Mouse (Mus musculus) Patski (cell line): ENCODE results near the gene Tom1l2. TPM values are rescaled to one million over a fixed set of nuclear protein-coding genes. Genes with fewer than 3 reads are reported as not detected.

ENCODE experiments used
- ATAC-seq: fragments of 100-300 bp; one replicate; pipeline ENCODE4 v1.8.0; 2021
- CTCF ChIA-PET: fragments of 350-600 bp; sonication (Branson Sonifier 250); formaldehyde crosslinking; loops from one replicate; lab custom pipeline; 2022; ENCODE audit warnings: inconsistent platforms; lab: Charles Lee
- POLR2A ChIA-PET: fragments of 350-600 bp; sonication (Branson Sonifier 250); formaldehyde crosslinking; loops from one replicate; lab custom pipeline; 2022; ENCODE audit warnings: antibody characterized with exemption, inconsistent platforms; lab: Charles Lee
- DNase-seq: peaks from one replicate; pipeline ENCODE4 v3.0.0-alpha.2; 2011; ENCODE audit warnings: low read depth, low spot score
- H3K27me3 ChIP-seq: fragments of 371-371 bp; one replicate; pipeline ENCODE4 v1.5.1; 2021
- CTCF ChIP-seq: fragments of 100-300 bp; IDR thresholded peaks from one replicate; pipeline ENCODE4 v1.5.1; 2021
- in situ Hi-C: fragments of 300-500 bp; cut with MboI; formaldehyde crosslinking; loops from 3 replicates; pipeline ENCODE4 v1.11.1; 2018; ENCODE audit warnings: low pct_unique_long_range_greater_than_20kb, mixed read lengths
- polyA plus RNA-seq: library from polyadenylated mRNA; unstranded; gene quantifications from one replicate; pipeline ENCODE4 v1.2.3, GENCODE M21; 2021

The Tom1l2 gene
- polyA plus RNA-seq, 1 experiment from 2014 or later: 55.5 TPM

- ChIA-PET POLR2A (interaction anchor here (0.7 kb wide), 1 partner anchor 29 kb away, joined by 3 read pairs; no protein-coding TSS in a partner anchor), CTCF (interaction anchor here (0.8 to 2.9 kb wide), 5 partner anchors 14 to 109 kb away, joined by 3 to 11 read pairs (median 5); partner anchors contain the start of genes Drc3 and Tom1l2)
- DNase-seq (no peak), ATAC-seq (no peak)
- no peak for TF ChIP-seq CTCF
- in situ Hi-C loops: loop anchor here (5.0 kb wide), 1 partner anchor 104 kb away; no protein-coding TSS in a partner anchor
- no peaks in the 10 kb centered on the region for H3K27me3 ChIP-seq
These were observed 44.1 kb downstream of the Tom1l2 start for GRCm38 (mm10) chr11:60308506-60309116.

GRCm38 (mm10) chr11:60308061-60308460, 44.6 kb downstream of the Tom1l2 start:
- DNase-seq: no peak
- in situ Hi-C loops: loop anchor here (5.0 kb wide), 1 partner anchor 104 kb away; no protein-coding TSS in a partner anchor
- POLR2A ChIA-PET: no interaction called here
- no peaks in the 10 kb centered on the region for H3K27me3 ChIP-seq
- ATAC-seq: no peak
- CTCF ChIA-PET: interaction anchor here (0.8 to 2.9 kb wide), 8 partner anchors 9 to 265 kb away, joined by 3 to 11 read pairs (median 4); partner anchors contain the start of genes Drc3 and Tom1l2
- no peak for TF ChIP-seq CTCF

GRCm38 (mm10) chr11:60307375-60307825, 45.3 kb downstream of the Tom1l2 start:
- no peak for ATAC-seq
- POLR2A ChIA-PET: no interaction called here
- H3K27me3 ChIP-seq: no peaks in the 10 kb centered on the region
- no peak for DNase-seq
- in situ Hi-C loops: loop anchor here (5.0 kb wide), 1 partner anchor 105 kb away; no protein-coding TSS in a partner anchor
- TF ChIP-seq CTCF: peak; percentile 81
- CTCF ChIA-PET: interaction anchor here (0.9 to 2.9 kb wide), 13 partner anchors 8 to 264 kb away, joined by 3 to 11 read pairs (median 4); partner anchors contain the start of genes Drc3 and Tom1l2

GRCm38 (mm10) chr11:60306834-60307233, 45.9 kb downstream of the Tom1l2 start:
- ChIA-PET POLR2A (no interaction called here), CTCF (interaction anchor here (0.9 to 2.9 kb wide), 14 partner anchors 8 to 264 kb away, joined by 3 to 11 read pairs (median 4); partner anchors contain the start of genes Drc3 and Tom1l2)
- in situ Hi-C loops: loop anchor here (5.0 kb wide), 1 partner anchor 105 kb away; no protein-coding TSS in a partner anchor
- H3K27me3 ChIP-seq: no peaks in the 10 kb centered on the region
- peak; percentile 79 for TF ChIP-seq CTCF
- ATAC-seq (no peak), DNase-seq (no peak)

DNA sequence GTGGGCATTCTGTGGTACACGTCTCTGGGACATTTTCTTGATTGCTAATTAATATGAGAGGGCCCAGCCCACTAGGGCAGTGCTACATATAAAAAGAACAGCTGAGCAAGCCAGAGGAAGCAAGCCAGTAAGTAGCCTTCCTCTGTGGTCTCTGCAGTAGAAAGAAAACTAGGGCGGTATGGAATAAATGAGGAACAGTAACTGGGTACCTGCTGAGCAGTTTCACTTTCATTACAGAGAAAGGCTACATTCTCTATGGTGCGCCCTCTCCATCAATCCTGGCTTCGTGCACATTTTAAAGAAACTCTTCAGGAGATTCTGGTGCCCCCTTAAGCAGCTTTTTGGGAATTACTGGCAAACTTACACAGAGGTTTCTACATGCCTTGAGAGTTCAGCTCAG, 47.1 kb downstream of the Tom1l2 start:
- no peak for TF ChIP-seq CTCF
- CTCF ChIA-PET: interaction anchor here (1.2 to 2.2 kb wide), 4 partner anchors 15 to 105 kb away, joined by 3 to 6 read pairs (median 4); no protein-coding TSS in a partner anchor

DNA sequence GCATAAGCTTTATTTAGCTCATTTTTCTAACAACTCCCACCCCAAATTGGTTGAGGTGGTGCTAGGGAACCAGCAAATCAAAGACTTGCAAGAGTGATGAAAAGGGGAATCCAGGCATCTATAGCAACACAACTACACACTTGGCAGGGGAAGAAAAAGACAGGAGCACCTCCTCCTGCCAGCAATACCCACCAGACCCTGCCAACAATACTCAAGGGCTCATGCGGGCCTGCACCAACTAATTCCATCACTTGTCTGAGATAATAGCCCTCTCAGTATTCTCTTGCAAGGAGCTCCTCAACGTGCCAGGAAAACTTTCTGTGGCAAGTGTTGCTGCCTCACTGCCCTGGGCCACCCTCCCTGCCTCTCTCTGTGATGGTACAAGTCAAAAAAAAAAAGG, 49.2 kb downstream of the Tom1l2 start:
- DNase-seq: no peak
- CTCF ChIA-PET: interaction anchor here (2.9 kb wide), 1 partner anchor 11 kb away, joined by 13 read pairs; no protein-coding TSS in a partner anchor
- in situ Hi-C loops: no loop called here
- ATAC-seq: no peak
- no peaks in the 10 kb centered on the region for H3K27me3 ChIP-seq
- POLR2A ChIA-PET: no interaction called here
- TF ChIP-seq CTCF: no peak

More for the DNA sequence above, 47.1 kb downstream of the Tom1l2 start:
- no peak for DNase-seq
- POLR2A ChIA-PET: interaction anchor here (0.6 kb wide), 1 partner anchor 33 kb away, joined by 4 read pairs; no protein-coding TSS in a partner anchor
- in situ Hi-C loops: loop anchor here (5.0 kb wide), 1 partner anchor 107 kb away; no protein-coding TSS in a partner anchor
- ATAC-seq: no peak
- no peaks in the 10 kb centered on the region for H3K27me3 ChIP-seq

DNA sequence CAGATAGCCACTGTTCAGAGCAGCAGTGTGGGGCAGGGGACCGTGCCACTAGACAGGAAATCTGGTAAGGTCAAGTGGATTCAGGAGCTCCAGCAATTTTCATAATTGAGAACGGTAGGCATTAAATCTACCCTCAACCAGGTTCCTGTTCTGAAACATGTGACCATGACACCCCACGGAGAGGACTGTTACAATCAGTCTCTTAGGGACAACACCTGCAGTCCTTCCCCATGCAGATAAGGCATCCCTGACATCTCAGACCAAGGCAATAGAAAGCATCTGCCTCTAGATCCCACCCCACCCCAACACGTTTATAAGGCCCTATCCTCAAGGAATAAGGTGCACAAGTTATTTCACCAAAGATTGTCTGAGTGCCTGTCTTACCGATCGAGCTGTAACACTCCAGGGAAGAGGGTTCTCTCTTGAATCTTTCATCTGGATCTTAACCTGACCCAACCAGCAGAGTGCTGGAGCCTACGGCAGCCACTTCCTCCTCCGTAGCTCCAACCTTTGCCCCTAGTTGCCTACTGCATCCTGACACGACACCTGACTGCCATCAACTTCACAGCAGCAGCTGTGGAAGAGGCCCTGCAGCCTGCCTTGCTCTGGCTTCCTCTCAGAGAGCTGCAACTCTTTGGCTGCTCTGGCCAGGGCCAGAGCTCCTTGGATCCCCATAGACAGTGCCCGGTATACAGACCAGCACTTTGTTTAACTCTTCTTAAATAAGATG, 50.2 kb downstream of the Tom1l2 start:
- ChIA-PET CTCF (interaction anchor here (0.7 to 2.9 kb wide), 3 partner anchors 10 to 24 kb away, joined by 3 to 13 read pairs (median 3); no protein-coding TSS in a partner anchor), POLR2A (no interaction called here)
- in situ Hi-C loops: no loop called here
- DNase-seq (no peak), ATAC-seq (no peak)
- H3K27me3 ChIP-seq: no peaks in the 10 kb centered on the region
- TF ChIP-seq CTCF: no peak

- in situ Hi-C loops: no loop called here
- TF ChIP-seq CTCF: no peak
- POLR2A ChIA-PET: interaction anchor here (0.9 kb wide), 1 partner anchor 22 kb away, joined by 3 read pairs; no protein-coding TSS in a partner anchor
- no peak for DNase-seq
- CTCF ChIA-PET: interaction anchor here (1.2 to 2.9 kb wide), 2 partner anchors 9 to 23 kb away, joined by 3 to 13 read pairs; no protein-coding TSS in a partner anchor
- peak; percentile 42 for ATAC-seq
- H3K27me3 ChIP-seq: no peaks in the 10 kb centered on the region
These were observed 51.0 kb downstream of the Tom1l2 start for GRCm38 (mm10) chr11:60301588-60302208.

DNA sequence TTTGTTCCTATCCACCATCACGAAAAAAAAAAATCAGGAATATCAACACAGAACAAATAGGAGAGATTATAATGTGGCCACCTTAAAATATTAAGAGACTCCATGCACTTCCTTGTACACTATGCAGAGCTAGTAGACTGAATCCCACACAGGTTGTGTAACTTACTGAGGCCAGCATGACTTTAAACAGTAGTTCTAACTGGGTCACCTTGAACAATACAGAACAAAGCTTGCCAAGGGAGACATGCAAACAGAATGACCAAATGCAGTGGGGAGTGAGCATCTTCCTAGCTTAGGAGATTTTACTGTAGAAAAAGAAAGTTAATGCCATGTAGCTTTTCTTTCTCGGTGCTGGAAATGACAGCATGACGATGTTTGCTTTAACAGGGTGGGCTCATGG, 52.4 kb downstream of the Tom1l2 start:
- no peaks in the 10 kb centered on the region for H3K27me3 ChIP-seq
- no peak for TF ChIP-seq CTCF
- in situ Hi-C loops: no loop called here
- POLR2A ChIA-PET: interaction anchor here (0.6 kb wide), 2 partner anchors 19 to 27 kb away, joined by 3 to 4 read pairs; no protein-coding TSS in a partner anchor
- no peak for ATAC-seq
- DNase-seq: no peak
- CTCF ChIA-PET: interaction anchor here (0.8 to 1.7 kb wide), 5 partner anchors 12 to 34 kb away, joined by 3 to 5 read pairs (median 3); no protein-coding TSS in a partner anchor
